Mouse (Mus musculus) kidney, postnatal 36 days (tissue): ENCODE measurements around the gene Dnase2a.

ENCODE experiments used
- DNase-seq, 2 experiments: peaks; one replicate each; pipeline ENCODE4 v3.0.0; 2021 to 2022; ENCODE audit warnings: mixed read lengths in 2 of 2

The Dnase2a gene

GRCm38 (mm10) chr8:84937620-84938485, 29.5 kb downstream of the Dnase2a start:
- DNase-seq = no peak

DNA sequence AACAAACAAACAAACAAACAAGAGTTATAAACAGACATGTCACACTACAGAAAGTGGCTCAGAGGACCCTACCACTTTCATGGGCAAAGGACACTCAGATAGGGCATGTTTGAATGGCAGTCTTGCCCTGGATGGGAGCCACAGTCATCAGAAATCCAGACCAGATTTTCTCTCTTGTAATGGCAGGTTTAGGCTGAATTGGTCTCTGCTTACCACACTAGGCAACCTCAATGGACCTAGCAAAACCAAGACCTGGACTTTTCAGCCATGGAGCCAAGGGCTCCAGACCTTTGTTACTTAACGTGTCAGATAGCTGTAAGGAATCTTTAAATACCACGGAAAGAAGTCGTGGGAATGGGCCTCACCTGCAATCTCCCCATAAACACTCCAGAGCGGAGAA, 35.3 kb downstream of the Dnase2a start:
- DNase-seq = no peak

- peak; percentile 41 to 62 for DNase-seq
These were observed 36.3 kb downstream of the Dnase2a start for GRCm38 (mm10) chr8:84944478-84945160.

GRCm38 (mm10) chr8:84945235-84945632, 36.9 kb downstream of the Dnase2a start:
- DNase-seq = no peak

DNA sequence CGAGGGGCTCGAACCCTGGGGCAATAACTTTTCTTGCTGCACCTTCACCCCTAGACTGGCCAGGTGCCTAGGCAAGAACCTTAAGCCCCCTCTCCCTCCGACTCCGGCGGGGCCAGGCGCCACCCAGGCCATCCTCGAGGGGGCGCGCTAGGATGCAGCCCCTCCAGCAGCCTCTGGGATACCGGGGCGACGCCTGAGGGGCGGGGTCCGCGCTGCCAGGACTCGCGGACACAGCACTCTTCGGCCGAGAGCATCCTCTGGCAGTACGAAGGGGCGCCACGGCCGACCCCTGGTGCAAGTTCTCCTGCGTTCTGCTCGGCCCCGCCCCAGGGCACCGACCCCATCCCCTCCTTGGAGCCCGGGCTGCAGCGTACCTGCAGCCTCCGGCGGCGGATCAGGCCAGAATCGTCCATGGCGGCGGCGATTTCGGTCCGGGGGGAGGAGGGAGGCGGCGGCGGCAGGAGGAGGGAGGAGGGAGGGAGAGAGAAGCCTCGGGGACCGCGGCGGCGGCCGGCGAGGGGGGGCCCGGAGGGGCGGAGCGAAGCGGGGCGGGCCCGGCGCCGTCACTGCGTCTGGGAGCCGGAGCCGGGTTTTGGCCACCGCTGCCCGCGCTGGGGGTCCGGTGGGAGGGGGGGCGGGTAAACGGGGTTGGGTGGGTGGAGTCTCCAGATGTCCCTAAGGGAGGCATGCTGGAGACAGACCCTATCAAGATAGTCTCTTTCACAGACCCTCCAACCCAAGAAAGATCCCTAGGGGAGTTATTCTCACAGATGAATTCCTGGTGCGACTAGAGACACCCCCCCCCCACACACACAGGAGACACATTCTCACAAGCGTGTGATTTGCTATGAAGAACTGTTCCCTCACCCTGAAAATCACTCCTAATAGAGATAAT, 37.5 kb downstream of the Dnase2a start:
- DNase-seq = no peak

DNA sequence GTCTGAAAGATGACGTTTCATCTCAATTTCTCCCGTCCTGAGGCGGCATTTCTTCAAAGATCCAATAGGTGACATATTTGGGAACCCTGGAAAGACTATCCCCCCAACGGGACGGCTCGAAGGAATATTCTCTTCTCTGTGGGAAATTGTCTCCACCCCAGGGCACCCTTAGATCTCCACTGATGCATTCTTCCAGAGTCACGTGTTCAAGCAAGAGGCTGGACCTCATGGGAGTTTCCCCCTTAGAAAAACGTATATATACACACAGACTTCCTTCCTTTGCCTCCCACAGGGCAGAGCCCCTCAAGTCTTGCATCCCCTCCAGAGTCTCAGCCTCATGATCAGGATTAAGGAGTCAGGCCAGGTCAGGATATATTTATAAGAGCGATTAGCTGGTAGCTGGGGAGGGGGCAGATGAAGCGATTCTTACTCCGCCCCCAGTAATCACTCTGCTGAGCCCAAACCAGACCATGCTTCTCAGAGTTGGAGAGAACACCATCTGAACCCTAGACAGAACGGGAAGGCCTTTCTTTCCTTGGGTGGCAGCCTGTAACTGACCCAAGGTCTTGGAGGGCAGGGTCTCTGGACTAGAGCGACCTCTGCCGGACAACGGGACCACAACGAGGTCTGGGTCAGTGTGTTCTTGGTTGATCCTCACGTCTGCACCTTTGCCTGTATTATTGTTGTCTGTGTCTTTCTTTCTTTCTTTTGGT, 38.3 kb downstream of the Dnase2a start, which contains the start of gene Rtbdn:
Gene Rtbdn, plus strand, starts transcription at position 464 of the 713 bp plus-strand sequence.
- no peak for DNase-seq

DNA sequence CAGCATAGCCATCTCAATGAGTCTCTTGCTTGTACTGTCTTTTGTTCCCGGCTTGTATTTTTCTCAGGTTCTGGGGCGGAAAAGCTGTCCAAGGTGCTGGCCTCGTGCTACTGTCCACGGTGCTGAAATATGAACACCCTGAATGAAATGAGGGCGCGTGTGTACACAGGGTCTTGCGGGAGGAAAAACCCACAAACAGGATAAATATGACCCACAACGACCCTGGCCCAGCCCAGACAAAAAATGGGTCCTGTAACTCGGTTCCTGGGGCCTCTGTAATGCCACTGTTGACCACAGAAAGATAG, 38.8 kb downstream of the Dnase2a start:
- DNase-seq = peak; percentile 41 to 80

GRCm38 (mm10) chr8:84949753-84950152, 41.4 kb downstream of the Dnase2a start:
- no peak for DNase-seq

DNA sequence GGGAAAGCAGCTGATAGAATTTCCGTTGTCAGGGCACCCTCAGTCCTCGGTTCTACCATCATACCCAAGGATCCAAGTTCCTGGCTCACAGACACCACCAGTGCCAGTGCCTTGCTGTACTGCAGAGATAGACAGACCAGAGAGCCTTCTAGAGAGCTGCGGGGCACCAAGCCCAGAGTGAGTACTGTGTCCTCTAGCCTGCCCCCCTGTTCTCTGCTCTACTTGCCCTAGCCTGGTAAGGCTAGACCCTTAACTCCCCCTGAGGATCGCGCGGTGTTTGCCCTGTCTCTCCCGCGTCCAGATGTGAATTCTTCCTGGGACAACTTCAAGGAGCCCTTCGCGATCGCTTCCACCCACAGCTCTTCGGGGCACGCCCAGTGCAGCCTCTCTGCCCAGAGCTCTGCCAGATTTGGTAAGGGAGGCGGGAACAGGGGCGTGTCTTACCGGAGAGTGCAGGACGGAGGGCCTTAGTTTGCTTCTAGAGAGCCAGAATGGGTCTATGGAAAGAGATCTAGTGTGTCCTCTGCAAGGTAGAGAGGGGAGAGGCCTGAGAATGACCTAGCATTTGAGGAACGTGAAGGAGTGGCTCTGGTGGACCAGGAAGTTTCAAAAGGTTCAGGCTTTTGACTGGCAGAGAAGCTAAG, 44.4 kb downstream of the Dnase2a start:
- DNase-seq = peak; percentile 53 to 76

GRCm38 (mm10) chr8:84956768-84957167, 48.4 kb downstream of the Dnase2a start:
- peak in 1 of 2 experiments; percentile 85 for DNase-seq

- no peak for DNase-seq
These were observed 51.5 kb downstream of the Dnase2a start for GRCm38 (mm10) chr8:84959811-84960210.

- DNase-seq = no peak
These were observed 55.6 kb downstream of the Dnase2a start for GRCm38 (mm10) chr8:84963952-84964351.

GRCm38 (mm10) chr8:84965731-84966291, 57.5 kb downstream of the Dnase2a start:
- peak; percentile 97 to 98 for DNase-seq

DNA sequence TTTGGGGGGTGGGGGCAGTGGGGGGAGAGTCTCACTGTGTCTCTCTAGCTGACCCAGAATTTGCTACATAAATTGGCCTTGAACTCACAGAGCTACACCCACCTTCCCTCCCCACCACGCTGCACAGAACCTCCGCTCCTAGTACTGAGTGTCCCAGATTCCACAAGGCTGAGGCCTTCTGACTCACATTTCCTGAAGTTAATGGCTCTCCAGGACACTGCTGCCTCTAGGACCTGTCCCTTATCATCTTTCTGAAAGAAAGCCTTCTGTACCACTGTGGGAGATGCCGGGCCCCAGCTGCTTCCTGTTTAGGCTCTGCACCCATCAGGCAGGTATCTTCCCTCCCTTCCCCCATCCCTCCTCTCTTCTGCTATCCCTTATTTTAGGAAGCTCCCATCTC, 58.2 kb downstream of the Dnase2a start:
- DNase-seq = no peak

DNA sequence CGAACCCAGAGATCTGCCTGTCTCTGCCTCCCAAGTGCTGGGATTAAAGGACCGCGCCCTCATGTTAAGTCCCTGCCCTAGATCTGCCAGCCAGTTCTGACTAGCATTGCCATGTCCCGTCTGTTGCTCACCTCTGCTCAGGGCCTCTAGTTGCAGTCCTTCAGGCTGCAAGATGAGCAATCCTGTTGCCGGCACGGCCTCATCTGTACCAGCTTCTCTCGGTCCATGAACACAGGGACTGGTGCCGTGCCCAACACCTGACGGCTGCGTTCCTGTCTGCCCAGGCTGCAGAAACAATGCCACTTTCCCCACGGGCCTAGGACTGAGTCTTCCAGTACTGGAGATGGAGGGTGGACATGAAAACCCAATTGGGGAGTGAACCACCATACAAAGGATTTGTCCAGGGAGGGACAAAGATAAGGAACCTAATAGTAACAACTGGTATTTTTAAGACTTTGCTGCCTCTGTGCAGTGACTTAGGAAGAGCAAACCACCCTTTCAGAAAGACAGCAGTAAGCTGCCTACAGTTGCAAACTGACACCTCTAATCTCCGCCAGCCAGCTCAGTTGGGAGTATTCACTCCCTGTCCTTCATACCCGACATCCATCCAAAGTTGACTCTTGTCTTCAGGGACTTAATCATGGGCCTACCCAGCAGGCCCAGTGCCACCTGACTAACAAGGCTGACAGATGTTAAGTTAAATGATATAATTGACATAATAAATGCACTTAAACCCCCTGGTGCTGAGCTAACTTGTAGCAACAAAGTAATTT, 59.4 kb downstream of the Dnase2a start:
- DNase-seq = no peak

DNA sequence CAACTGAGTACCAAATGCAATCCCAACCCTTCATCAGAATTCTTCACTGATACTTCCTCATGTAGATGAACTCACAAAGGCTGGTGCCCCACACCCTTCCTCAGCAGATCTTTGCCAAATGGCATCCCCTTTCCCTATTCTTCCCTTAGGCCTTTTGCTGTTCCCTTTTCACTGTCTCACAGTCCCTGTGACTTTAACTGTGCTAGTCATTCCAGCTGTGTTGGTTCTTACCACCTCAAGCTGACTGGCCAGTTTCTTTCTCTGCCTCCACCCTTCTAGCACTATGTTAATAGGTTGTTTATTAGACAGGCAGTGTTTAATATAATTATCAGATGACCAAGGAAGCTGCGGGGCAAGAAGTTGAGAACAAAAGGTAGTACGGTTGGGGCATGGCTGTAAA, 60.3 kb downstream of the Dnase2a start:
- peak in 1 of 2 experiments; percentile 29 for DNase-seq

- DNase-seq = peak; percentile 80 to 88
These were observed 61.1 kb downstream of the Dnase2a start, which contains the start of the genes Gm49661, Prdx2 and Rnaseh2a for GRCm38 (mm10) chr8:84969241-84970134. Gene Gm49661 (minus strand): TSS chr8:84969433. Gene Prdx2 (plus strand): TSS chr8:84969587. Gene Rnaseh2a (minus strand): TSS chr8:84969767.

DNA sequence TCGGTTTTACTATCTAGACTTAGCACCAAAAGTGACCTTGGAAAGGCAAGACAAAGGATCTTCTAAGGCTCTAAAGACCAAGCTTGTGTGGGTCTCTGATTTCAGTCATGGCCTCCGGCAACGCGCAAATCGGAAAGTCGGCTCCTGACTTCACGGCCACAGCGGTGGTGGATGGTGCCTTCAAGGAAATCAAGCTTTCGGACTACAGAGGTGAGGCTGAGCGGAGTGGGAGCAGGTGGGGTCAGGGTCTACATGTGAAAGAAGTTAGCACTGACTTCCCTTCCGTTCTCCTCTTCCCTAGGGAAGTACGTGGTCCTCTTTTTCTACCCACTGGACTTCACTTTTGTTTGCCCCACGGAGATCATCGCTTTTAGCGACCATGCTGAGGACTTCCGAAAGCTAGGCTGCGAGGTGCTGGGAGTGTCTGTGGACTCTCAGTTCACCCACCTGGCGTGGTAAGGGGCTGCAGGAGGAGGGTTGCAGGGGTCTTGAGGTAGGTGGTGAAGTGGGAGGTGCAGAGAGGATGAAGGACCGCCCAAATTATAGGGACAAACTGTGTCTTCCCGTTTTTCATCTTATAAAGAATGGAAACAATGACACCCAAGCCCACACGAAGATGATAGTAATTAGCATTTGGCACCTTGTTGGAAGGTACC, 61.9 kb downstream of the Dnase2a start:
- DNase-seq = peak in 1 of 2 experiments; percentile 40

DNA sequence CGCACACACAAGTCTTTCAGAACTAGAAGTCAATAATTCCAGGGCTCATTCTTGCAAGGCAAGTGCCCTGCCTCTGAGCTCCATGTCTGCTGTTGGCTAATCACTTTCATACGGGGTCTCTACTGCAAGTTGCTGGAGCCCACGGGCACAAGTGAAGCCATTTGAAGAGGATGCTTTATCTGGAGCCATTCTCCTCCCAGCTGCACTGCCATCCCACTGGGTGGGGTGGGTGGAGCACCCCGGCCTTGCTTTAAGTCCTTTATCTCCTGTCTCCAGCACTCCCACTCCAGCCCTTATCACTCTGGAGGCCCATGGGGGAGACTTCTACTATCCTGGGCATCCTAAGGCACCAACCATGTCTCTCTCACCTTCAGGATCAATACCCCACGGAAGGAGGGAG, 62.6 kb downstream of the Dnase2a start:
- DNase-seq = no peak
